Mouse (Mus musculus) ES-E14 (cell line): ENCODE data around the gene Pmepa1. TPM values are rescaled to one million over a fixed set of nuclear protein-coding genes. Genes with fewer than 3 reads are reported as not detected.

Source experiments
- DNase-seq: peaks from one replicate; pipeline ENCODE4 v3.0.0-alpha.2; 2013; ENCODE audit warnings: low read depth, low spot score
- H3K27ac ChIP-seq: 2 replicates; pipeline ENCODE4 v1.5.1; 2012; ENCODE audit warnings: low read depth, mild to moderate bottlenecking, low read length, moderate library complexity, mixed read lengths; ENCODE audit not compliant: poor library complexity, insufficient read depth, severe bottlenecking
- H3K36me3 ChIP-seq: 2 replicates; pipeline ENCODE4 v1.6.1; 2012; ENCODE audit warnings: mild to moderate bottlenecking, low read length, moderate library complexity, mixed read lengths; ENCODE audit not compliant: control insufficient read depth, poor library complexity, insufficient read depth, severe bottlenecking
- H3K4me1 ChIP-seq, 2 experiments: fragments of 150-350 bp in 1 of 2; sonication (generic) in 1 of 2; 2 replicates each; pipeline ENCODE4 v1.6.1; 2012; ENCODE audit warnings: low read length in 2 of 2, mild to moderate bottlenecking in 1 of 2, mixed read lengths in 1 of 2; ENCODE audit not compliant: control insufficient read depth in 2 of 2, insufficient read depth in 2 of 2, poor library complexity in 1 of 2
- H3K4me3 ChIP-seq, 2 experiments: fragments of 150-350 bp in 1 of 2; sonication (generic) in 1 of 2; 2 replicates each; pipeline ENCODE4 v1.5.1; 2012; ENCODE audit warnings: low read length in 2 of 2, low read depth in 1 of 2, mild to moderate bottlenecking in 1 of 2, mixed read lengths in 1 of 2; ENCODE audit not compliant: insufficient read depth in 1 of 2, poor library complexity in 1 of 2, severe bottlenecking in 1 of 2
- H3K9ac ChIP-seq: 2 replicates; pipeline ENCODE4 v1.6.1; 2012; ENCODE audit warnings: low read depth, mild to moderate bottlenecking, low read length, mixed read lengths; ENCODE audit not compliant: poor library complexity, insufficient read depth, severe bottlenecking
- H3K9me3 ChIP-seq: fragments of 150-350 bp; sonication (generic); 2 replicates; pipeline ENCODE4 v1.6.1; 2012; ENCODE audit warnings: low read depth, mild to moderate bottlenecking, low read length; ENCODE audit not compliant: control insufficient read depth, insufficient read depth
- CHD2 ChIP-seq: IDR thresholded peaks from 2 replicates; pipeline ENCODE4 v1.6.1; 2014; ENCODE audit warnings: mild to moderate bottlenecking, low read depth, low read length, inconsistent platforms
- HCFC1 ChIP-seq: IDR thresholded peaks from 2 replicates; pipeline ENCODE4 v1.6.1; 2012; ENCODE audit warnings: low read length, inconsistent platforms, borderline replicate concordance; ENCODE audit not compliant: insufficient read depth
- MAFK ChIP-seq: IDR thresholded peaks from 2 replicates; pipeline ENCODE4 v1.6.1; 2014; ENCODE audit warnings: mild to moderate bottlenecking, low read depth, low read length, inconsistent platforms; ENCODE audit not compliant: insufficient read depth
- ZC3H11A ChIP-seq: IDR thresholded peaks from 2 replicates; pipeline ENCODE4 v1.6.1; 2012; ENCODE audit warnings: low read depth, mild to moderate bottlenecking, inconsistent platforms, low read length, borderline replicate concordance
- ZNF384 ChIP-seq: IDR thresholded peaks from 2 replicates; pipeline ENCODE4 v1.6.1; 2012; ENCODE audit warnings: low read depth, low read length, inconsistent platforms
- in situ Hi-C, 2 experiments: fragments of 600-800 bp; cut with MboI; formaldehyde crosslinking; loops; one replicate each; pipeline ENCODE4 v1.15.1; 2025; ENCODE audit warnings: low sequenced_read_pairs in 2 of 2, inconsistent platforms in 1 of 2; ENCODE audit not compliant: unreplicated experiment in 2 of 2
- total RNA-seq: library from RNA; depleted of rRNA; stranded (reverse); fragments of 300-350 nt; gene quantifications from 2 replicates; pipeline ENCODE4 v1.2.3, GENCODE M21; 2012

Gene Pmepa1
- total RNA-seq, 1 experiment, result 20.3 TPM

DNA sequence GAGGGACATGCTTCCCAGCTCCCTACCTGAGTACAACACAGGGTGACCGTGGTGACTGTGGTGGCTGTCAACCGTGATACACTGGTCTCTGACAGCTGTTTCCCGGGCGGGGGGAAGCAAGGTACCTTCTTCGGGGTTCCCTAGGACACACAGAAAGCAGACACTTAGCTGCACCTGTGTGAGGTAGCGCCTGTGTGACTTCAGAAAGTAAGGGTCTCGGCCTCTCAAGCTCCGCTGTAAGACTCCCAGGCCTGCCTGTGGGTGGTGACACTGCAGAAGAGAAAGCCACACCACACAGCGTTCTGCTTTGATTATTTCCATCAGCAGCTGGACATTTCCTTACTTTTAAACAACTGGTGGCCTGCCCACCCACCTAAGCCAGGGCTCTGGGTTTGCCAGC, 4.8 kb downstream of the Pmepa1 start:
- H3K27ac ChIP-seq, result no peak overlapping the region
- DNase-seq, result no peak
- no peaks in the 10 kb centered on the region for H3K9me3 ChIP-seq
- peaks cover 3% of the 10 kb centered on the region; the same call in 1 of the 2 replicates for H3K36me3 ChIP-seq
- no peak overlapping the region for H3K4me3 ChIP-seq
- in situ Hi-C loops, result no loop called here
- peaks cover 11 to 35% of the 10 kb centered on the region in 2 experiments; a peak in 3 of 4 replicates for H3K4me1 ChIP-seq
- TF ChIP-seq HCFC1, result no peak
- TF ChIP-seq ZNF384, result no peak
- TF ChIP-seq CHD2, result no peak
- TF ChIP-seq MAFK, result no peak
- no peak for TF ChIP-seq ZC3H11A
- H3K9ac ChIP-seq, result no peak overlapping the region

DNA sequence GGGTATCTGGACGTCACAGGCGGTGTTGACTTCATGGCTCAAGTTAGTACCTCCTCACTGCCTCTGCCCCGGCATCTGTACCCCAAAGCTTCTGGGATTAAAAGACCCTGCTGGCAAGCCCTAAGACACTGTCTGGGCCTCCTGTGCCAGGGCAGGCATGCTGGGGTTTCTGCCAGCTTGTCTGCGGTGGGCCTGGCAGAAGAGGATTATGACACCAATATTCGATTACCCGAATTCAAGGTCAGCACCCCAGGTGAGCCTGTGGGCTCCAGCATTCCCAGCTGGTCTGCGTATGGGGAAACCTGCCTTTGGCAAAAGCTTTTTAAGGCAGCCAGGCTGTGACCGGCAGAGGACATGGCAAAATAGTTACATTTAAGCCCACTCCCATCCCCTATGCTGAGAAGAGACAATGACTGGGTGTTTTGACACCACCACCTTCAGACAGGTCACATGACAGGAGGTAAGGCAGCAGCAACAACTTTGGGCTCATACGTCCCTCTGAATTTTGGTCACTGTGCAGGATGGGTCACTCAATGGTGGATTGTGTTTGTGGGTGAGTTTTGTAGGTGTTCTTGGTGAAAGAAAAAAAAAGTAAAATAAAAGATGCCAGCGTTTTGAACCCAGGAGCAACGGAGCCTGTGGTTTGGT, 5.6 kb downstream of the Pmepa1 start:
- Histone ChIP-seq H3K36me3 (peaks cover 3% of the 10 kb centered on the region; the same call in 1 of the 2 replicates), H3K9me3 (no peaks in the 10 kb centered on the region), H3K9ac (no peak overlapping the region), H3K4me3 (no peak overlapping the region), H3K27ac (no peak overlapping the region), H3K4me1 (peaks cover 14 to 35% of the 10 kb centered on the region in 2 experiments; a peak in 3 of 4 replicates)
- TF ChIP-seq MAFK (no peak), ZNF384 (no peak), CHD2 (no peak), HCFC1 (no peak), ZC3H11A (no peak)
- DNase-seq, result no peak
- in situ Hi-C loops, result no loop called here

DNA sequence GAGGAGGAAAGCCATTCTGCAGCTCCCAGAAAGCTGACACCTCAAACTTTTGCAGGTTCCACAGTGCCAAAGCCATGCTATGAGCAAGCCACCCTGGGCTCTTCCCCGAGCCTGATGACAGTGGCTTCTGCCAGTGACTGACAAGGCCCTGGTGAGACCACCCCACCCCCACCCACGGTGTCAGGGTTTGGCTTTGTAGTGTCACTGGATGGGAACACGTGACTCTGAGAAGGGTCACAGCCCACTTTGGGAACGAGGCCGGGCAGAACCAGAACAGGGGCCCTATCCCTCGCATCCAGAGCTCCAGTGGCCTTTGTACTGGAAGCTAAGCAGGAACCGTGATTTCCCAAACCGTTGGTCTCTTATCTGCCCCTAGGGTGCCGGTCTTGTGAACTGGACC, 6.1 kb downstream of the Pmepa1 start:
- H3K27ac ChIP-seq, result no peak overlapping the region
- no peaks in the 10 kb centered on the region for H3K9me3 ChIP-seq
- H3K9ac ChIP-seq, result no peak overlapping the region
- TF ChIP-seq CHD2 (no peak), ZC3H11A (no peak), ZNF384 (no peak), HCFC1 (no peak), MAFK (no peak)
- no peak overlapping the region for H3K4me3 ChIP-seq
- DNase-seq, result no peak
- peaks cover 3% of the 10 kb centered on the region; the same call in 1 of the 2 replicates for H3K36me3 ChIP-seq
- in situ Hi-C loops, result no loop called here
- peaks cover 14 to 38% of the 10 kb centered on the region in 2 experiments; a peak in 3 of 4 replicates for H3K4me1 ChIP-seq

DNA sequence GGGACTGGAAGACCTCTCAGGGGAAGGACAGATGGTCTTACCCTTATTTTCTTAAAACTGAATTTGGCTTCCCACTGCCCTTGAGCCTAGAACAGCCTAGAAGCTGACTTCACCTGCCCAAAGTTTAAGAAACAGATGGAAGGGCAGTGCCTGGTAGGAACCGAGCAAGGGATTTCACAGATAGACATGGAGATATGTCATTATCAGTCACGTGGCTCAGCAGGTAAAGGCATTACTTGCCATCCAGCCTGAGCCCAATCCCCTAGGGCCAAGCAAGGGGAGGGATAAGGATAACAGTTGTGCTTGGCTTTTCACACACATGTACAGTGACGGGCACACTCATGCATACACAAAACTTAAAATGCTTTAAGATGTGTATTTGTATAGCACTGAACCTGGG, 8.8 kb downstream of the Pmepa1 start:
- H3K4me1 ChIP-seq, result peaks cover 13 to 43% of the 10 kb centered on the region in 2 experiments
- in situ Hi-C loops, result no loop called here

More for the DNA sequence above, 8.8 kb downstream of the Pmepa1 start:
- no peak overlapping the region for H3K27ac ChIP-seq
- H3K9ac ChIP-seq, result no peak overlapping the region
- H3K9me3 ChIP-seq, result no peaks in the 10 kb centered on the region
- no peak overlapping the region for H3K4me3 ChIP-seq
- no peak for DNase-seq
- peaks cover 3% of the 10 kb centered on the region; the same call in 1 of the 2 replicates for H3K36me3 ChIP-seq
- no peak for TF ChIP-seq HCFC1
- TF ChIP-seq ZC3H11A, result no peak
- no peak for TF ChIP-seq CHD2
- TF ChIP-seq MAFK, result no peak
- no peak for TF ChIP-seq ZNF384
